In the genomic region with DNA sequence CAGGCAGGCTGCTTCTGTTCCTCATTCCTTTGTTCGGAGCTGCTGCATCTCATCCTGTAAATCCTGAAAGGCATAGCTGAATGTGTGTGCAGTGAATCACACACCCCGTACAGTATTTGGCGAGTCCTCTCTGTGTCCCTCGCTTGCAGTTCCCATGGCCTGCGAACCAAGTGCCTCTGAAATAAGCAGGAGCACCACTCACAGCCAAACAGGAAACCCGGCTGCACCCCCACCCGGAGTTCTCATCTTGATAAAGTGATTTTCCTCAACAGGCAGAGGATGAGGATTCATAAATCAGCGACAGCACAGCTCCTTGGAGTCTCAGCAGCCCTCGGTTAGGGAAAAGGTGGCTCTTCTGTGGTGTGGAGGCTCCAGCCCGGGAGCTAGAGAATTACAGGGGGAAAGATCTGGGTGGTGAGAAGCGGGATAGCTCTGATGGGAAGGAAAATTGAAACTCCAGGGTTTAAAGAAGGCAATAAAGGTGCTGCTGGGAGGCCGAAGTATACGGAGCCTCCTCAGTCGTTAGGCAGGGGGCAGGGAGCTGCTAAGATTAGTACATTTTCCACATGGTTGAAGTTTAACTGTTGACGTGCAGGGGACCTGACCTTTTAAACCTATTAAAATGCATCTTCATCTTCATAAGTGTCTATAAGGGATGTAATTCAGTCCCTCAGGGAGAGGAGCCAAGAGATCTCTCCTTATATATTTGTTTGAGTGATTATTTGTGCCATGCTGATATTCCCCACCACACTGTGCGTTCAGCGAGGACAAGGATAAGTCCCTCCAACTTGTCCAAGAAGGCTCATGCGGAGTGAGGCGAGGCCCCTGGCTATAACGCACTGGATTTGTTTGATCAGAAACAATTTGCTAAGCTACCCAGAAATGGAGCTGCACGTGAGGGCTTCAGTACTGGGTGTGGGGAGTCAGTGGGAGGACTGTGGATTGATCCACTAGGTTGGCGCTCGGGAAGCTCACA, we compare ENCODE assay signal across 9 mouse cellular contexts. TPM values are rescaled to one million over a fixed set of nuclear protein-coding genes. Genes with fewer than 3 reads are reported as not detected.
A peak's percentile ranks its signal among the peaks of the same experiment; 100 is the strongest.
DNase-seq lines count a peak whose midpoint lies in the region; ATAC-seq and TF ChIP-seq lines count a peak whose summit lies in the region.
"Had no signal": no experiment of that assay in that cellular context is flagged by ENCODE, and none has a peak within 500 bp of the region (broad histone marks: within the 10 kb centered on the region; RNA-seq: fewer than 3 reads in every experiment).

No protein-coding gene starts in this region.

- intact Hi-C loops in gastrocnemius, adult 2 months (cut with DNase I), result no loop called here
- intact Hi-C loops in left cerebral cortex, postnatal 36 days (cut with DNase I), result no loop called here

- no peak for TF ChIP-seq CTCF in gastrocnemius, adult 2 months (IDR thresholded peaks at IDR 0.05)
- no peak for TF ChIP-seq CTCF in Patski (IDR thresholded peaks at IDR 0.05)
- no peak for TF ChIP-seq CTCF in kidney, adult 2 months (conservative IDR thresholded peaks at IDR 0.05; ENCODE audit: insufficient read depth, insufficient read length, low read depth, low read length)

- 38% methylated on average over 23 of the region's 23 CpGs for WGBS in kidney, adult 2 months

- in situ Hi-C loops in Patski (cut with MboI; ENCODE audit: low pct_unique_long_range_greater_than_20kb), result no loop called here

- ATAC-seq in Patski, result peak; percentile 35

- TF ChIP-seq POLR2A in kidney, adult 2 months (IDR thresholded peaks at IDR 0.05; ENCODE audit: low read depth, low read length), result no peak

- peaks cover 34% of the 10 kb centered on the region for H3K27me3 ChIP-seq in Patski
- no peaks in the 10 kb centered on the region for H3K27me3 ChIP-seq in kidney, adult 2 months (replicated peaks; ENCODE audit: control insufficient read depth, insufficient read depth, low read length)

- H3K4me3 ChIP-seq in gastrocnemius, adult 2 months, result peak overlapping the region; percentile 39
- no peak overlapping the region for H3K4me3 ChIP-seq in kidney, adult 2 months (ENCODE audit: insufficient read depth, low read depth, low read length)

- no peaks in the 10 kb centered on the region for H3K36me3 ChIP-seq in kidney, adult 2 months (ENCODE audit: control insufficient read depth, insufficient read depth, low read length)

- H3K27ac ChIP-seq in gastrocnemius, adult 2 months, result peak overlapping the region; percentile 24; the same call in 1 of the 2 replicates
- peak overlapping the region; percentile 39 for H3K27ac ChIP-seq in kidney, adult 2 months (ENCODE audit: insufficient read depth, low read depth, low read length)

- POLR2A ChIA-PET in Patski (lab: Charles Lee), result interaction anchor here (0.6 kb wide), 1 partner anchor 33 kb away, joined by 3 read pairs; no protein-coding TSS in a partner anchor

- DNase-seq in gastrocnemius, adult 2 months, result no peak
- DNase-seq in gastrocnemius, postnatal 4 days (ENCODE audit: low spot score in 2 of 2), result no peak
- no peak for DNase-seq in Patski (ENCODE audit: low read depth, low spot score)
- DNase-seq in kidney, adult 2 months, result peak; percentile 87
- peak; percentile 67 for DNase-seq in lung, postnatal 10 days
- no peak for DNase-seq in layer of hippocampus, adult 8-10 months (ENCODE audit: low spot score in 2 of 2)
- no peak for DNase-seq in left cerebral cortex, postnatal 36 days (ENCODE audit: low spot score in 2 of 2)
- no peak for DNase-seq in cerebellum, postnatal 36 days

- peaks cover 18% of the 10 kb centered on the region for H3K4me1 ChIP-seq in kidney, adult 2 months (ENCODE audit: control insufficient read depth, insufficient read depth, low read length)

- CTCF ChIA-PET in Patski (lab: Charles Lee), result interaction anchor here (1.6 to 1.8 kb wide), 2 partner anchors 15 to 36 kb away, joined by 4 read pairs; no protein-coding TSS in a partner anchor

RNA-seq across cellular contexts. Expression of a gene that starts 22.7 kb away (rescaled TPM):
- total RNA-seq in gastrocnemius, adult 2 months (2021), result under 1 TPM; 0.22 to 0.26 TPM
- 1 to 10 TPM; 6.8 to 7.2 TPM for total RNA-seq in gastrocnemius, postnatal 4 days (2021)
- 22.4 TPM for polyA plus RNA-seq in Patski (2021)
- polyA plus RNA-seq in kidney, adult 2 months (2012; rRNA removed), result 1.4 and 1.9 TPM in 2 replicates
- 10 to 100 TPM; 10.6 to 18.1 (median 14.0) TPM for total RNA-seq in layer of hippocampus, adult 8-10 months (2022)
- total RNA-seq in left cerebral cortex, postnatal 36 days (2021), result 10 to 100 TPM; 12.7 to 20.4 TPM
- total RNA-seq: megakaryocyte progenitor cell, adult 5-6 weeks had no signal

RNA-seq across cellular contexts. Expression of a gene that starts 27.6 kb away (rescaled TPM):
- total RNA-seq in gastrocnemius, adult 2 months (2021), result 1 to 10 TPM; 1.2 to 2.5 TPM
- 10 to 100 TPM; 16.9 to 19.6 TPM for total RNA-seq in gastrocnemius, postnatal 4 days (2021)
- polyA plus RNA-seq in Patski (2021), result 22.2 TPM
- 15.4 and 15.6 TPM in 2 replicates for polyA plus RNA-seq in kidney, adult 2 months (2012; rRNA removed)
- 1 to 10 TPM; 2.9 to 4.9 (median 4.3) TPM for total RNA-seq in layer of hippocampus, adult 8-10 months (2022)
- total RNA-seq in left cerebral cortex, postnatal 36 days (2021), result 1 to 10 TPM; 3.1 to 6.7 TPM

Comparison
In these comparisons a context has a peak if more than half of its experiments do, and no peak if none do; other contexts are left out.
1. RNA of a gene that starts 22.7 kb away (total RNA-seq): 12.7 to 20.4 TPM in left cerebral cortex, postnatal 36 days, 10.6 to 18.1 TPM in layer of hippocampus, adult 8-10 months and 6.8 to 7.2 TPM in gastrocnemius, postnatal 4 days; 0.22 to 0.26 TPM in gastrocnemius, adult 2 months; every median in the first group is over 4 times any median in the second.
2. DNase-seq: peak in kidney, adult 2 months (single experiment) and lung, postnatal 10 days (single experiment); none in gastrocnemius, adult 2 months (single experiment), gastrocnemius, postnatal 4 days (0 of 2), Patski (single experiment), layer of hippocampus, adult 8-10 months (0 of 2), left cerebral cortex, postnatal 36 days (0 of 2) and cerebellum, postnatal 36 days (0 of 2).